Mouse (Mus musculus) testis, adult 2 months (tissue): Measurements from ENCODE around the gene Dscam. TPM values are rescaled to one million over a fixed set of nuclear protein-coding genes. Genes with fewer than 3 reads are reported as not detected.

Experiments
- H3K27ac ChIP-seq: fragments of 200-500 bp; 2 replicates; pipeline ENCODE4 v1.5.1; 2012; ENCODE audit warnings: low read depth, low read length; ENCODE audit not compliant: control insufficient read depth, insufficient read depth
- H3K27me3 ChIP-seq: fragments of 200-500 bp; 2 replicates; pipeline ENCODE4 v1.6.1; 2012; ENCODE audit warnings: mild to moderate bottlenecking, low read length, moderate library complexity; ENCODE audit not compliant: control insufficient read depth, insufficient read depth
- H3K36me3 ChIP-seq: fragments of 200-500 bp; 2 replicates; pipeline ENCODE4 v1.6.1; 2012; ENCODE audit warnings: mild to moderate bottlenecking, low read length; ENCODE audit not compliant: control insufficient read depth, insufficient read depth
- H3K4me1 ChIP-seq: fragments of 200-500 bp; 2 replicates; pipeline ENCODE4 v1.6.1; 2012; ENCODE audit warnings: low read length; ENCODE audit not compliant: control insufficient read depth, insufficient read depth
- H3K4me3 ChIP-seq: fragments of 200-500 bp; 2 replicates; pipeline ENCODE4 v1.5.1; 2012; ENCODE audit warnings: low read depth, mild to moderate bottlenecking, low read length, moderate library complexity, mixed read lengths; ENCODE audit not compliant: control insufficient read depth
- CTCF ChIP-seq: fragments of 200-500 bp; IDR thresholded peaks from 2 replicates; pipeline ENCODE4 v1.5.1; 2012; ENCODE audit warnings: low read depth, mild to moderate bottlenecking, inconsistent platforms, low read length, moderate library complexity; ENCODE audit not compliant: control insufficient read depth, insufficient read depth, insufficient replicate concordance
- POLR2A ChIP-seq: fragments of 200-500 bp; IDR thresholded peaks from 2 replicates; pipeline ENCODE4 v1.6.1; 2012; ENCODE audit warnings: low read depth, mild to moderate bottlenecking, inconsistent platforms, low read length, moderate library complexity; ENCODE audit not compliant: control insufficient read depth
- polyA plus RNA-seq: library from polyadenylated mRNA; depleted of rRNA; stranded (reverse); fragments of >200 nt; gene quantifications from 2 replicates; pipeline ENCODE4 v1.2.3, GENCODE M21; 2012

The Dscam gene
- polyA plus RNA-seq, 1 experiment = 0.94 TPM

GRCm38 (mm10) chr16:97018304-97018703, 152.2 kb downstream of the Dscam start:
- Histone ChIP-seq H3K27ac (no peak overlapping the region), H3K4me3 (no peak overlapping the region)
- TF ChIP-seq CTCF (no peak), POLR2A (no peak)

GRCm38 (mm10) chr16:97017171-97017738, 153.3 kb downstream of the Dscam start:
- no peak overlapping the region for H3K27ac ChIP-seq
- TF ChIP-seq POLR2A = no peak
- no peak for TF ChIP-seq CTCF

More at GRCm38 (mm10) chr16:97018304-97018703, 152.2 kb downstream of the Dscam start:
- Histone ChIP-seq H3K27me3 (no peaks in the 10 kb centered on the region), H3K4me1 (no peaks in the 10 kb centered on the region), H3K36me3 (no peaks in the 10 kb centered on the region)

DNA sequence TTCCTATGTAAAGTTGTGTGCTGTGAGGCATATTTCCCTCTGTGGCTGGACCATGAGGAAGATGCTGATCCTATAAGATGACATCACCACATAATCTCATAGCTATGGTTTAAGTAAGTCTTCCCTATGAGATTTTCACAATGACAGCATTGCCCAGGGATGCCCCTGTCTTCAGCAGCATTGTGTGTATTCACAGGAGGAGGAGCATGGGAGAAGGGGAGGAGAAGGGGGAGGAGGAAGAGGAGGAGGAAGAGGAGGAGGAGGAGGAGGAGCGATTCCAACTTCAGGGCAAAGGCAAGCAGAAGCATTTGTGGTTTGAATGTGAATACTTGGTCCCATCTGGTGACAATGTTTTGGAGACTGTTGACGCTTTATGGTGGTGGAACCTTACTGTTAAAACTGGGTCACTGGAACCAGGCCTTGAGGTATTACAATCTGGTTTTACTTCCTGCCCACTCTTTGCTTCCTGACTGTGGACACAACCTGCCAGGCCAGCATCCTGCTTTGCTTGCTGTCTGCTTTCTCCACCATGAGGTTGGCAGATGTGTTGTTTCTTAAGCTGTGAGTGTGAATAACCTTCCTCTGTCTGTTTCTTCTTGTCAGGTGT, 154.2 kb downstream of the Dscam start:
- Histone ChIP-seq H3K36me3 (no peaks in the 10 kb centered on the region), H3K27me3 (no peaks in the 10 kb centered on the region), H3K4me3 (no peak overlapping the region), H3K4me1 (no peaks in the 10 kb centered on the region), H3K27ac (no peak overlapping the region)
- no peak for TF ChIP-seq CTCF
- no peak for TF ChIP-seq POLR2A

More at GRCm38 (mm10) chr16:97017171-97017738, 153.3 kb downstream of the Dscam start:
- Histone ChIP-seq H3K36me3 (no peaks in the 10 kb centered on the region), H3K27me3 (no peaks in the 10 kb centered on the region), H3K4me1 (no peaks in the 10 kb centered on the region), H3K4me3 (no peak overlapping the region)

GRCm38 (mm10) chr16:97014343-97014742, 156.2 kb downstream of the Dscam start:
- Histone ChIP-seq H3K36me3 (no peaks in the 10 kb centered on the region), H3K27ac (no peak overlapping the region), H3K4me3 (no peak overlapping the region), H3K27me3 (no peaks in the 10 kb centered on the region), H3K4me1 (no peaks in the 10 kb centered on the region)
- TF ChIP-seq CTCF = no peak
- TF ChIP-seq POLR2A = no peak

- Histone ChIP-seq H3K27ac (no peak overlapping the region), H3K4me1 (no peaks in the 10 kb centered on the region), H3K36me3 (no peaks in the 10 kb centered on the region), H3K27me3 (no peaks in the 10 kb centered on the region), H3K4me3 (no peak overlapping the region)
- TF ChIP-seq POLR2A = no peak
- TF ChIP-seq CTCF = no peak
These were observed 161.2 kb downstream of the Dscam start for GRCm38 (mm10) chr16:97009116-97010055.

- TF ChIP-seq POLR2A = no peak
- TF ChIP-seq CTCF = no peak
- Histone ChIP-seq H3K27me3 (no peaks in the 10 kb centered on the region), H3K27ac (no peak overlapping the region), H3K4me3 (no peak overlapping the region), H3K4me1 (no peaks in the 10 kb centered on the region), H3K36me3 (no peaks in the 10 kb centered on the region)
These were observed 162.5 kb downstream of the Dscam start for GRCm38 (mm10) chr16:97007892-97008527.

GRCm38 (mm10) chr16:97006854-97007182, 163.7 kb downstream of the Dscam start:
- Histone ChIP-seq H3K4me1 (no peaks in the 10 kb centered on the region), H3K36me3 (no peaks in the 10 kb centered on the region), H3K4me3 (no peak overlapping the region), H3K27ac (no peak overlapping the region), H3K27me3 (no peaks in the 10 kb centered on the region)
- TF ChIP-seq POLR2A (no peak), CTCF (no peak)
